Mouse (Mus musculus) lung, postnatal 0 days (tissue): ENCODE data around the gene Dolk.

Experiments used
- CTCF ChIP-seq: IDR thresholded peaks from 2 replicates; pipeline ENCODE4 v1.5.1; 2016; ENCODE audit warnings: antibody characterized with exemption, mild to moderate bottlenecking
- EP300 ChIP-seq: IDR thresholded peaks from 2 replicates; pipeline ENCODE4 v1.6.1; 2016; ENCODE audit warnings: antibody characterized with exemption, mild to moderate bottlenecking, control low read depth

DNA sequence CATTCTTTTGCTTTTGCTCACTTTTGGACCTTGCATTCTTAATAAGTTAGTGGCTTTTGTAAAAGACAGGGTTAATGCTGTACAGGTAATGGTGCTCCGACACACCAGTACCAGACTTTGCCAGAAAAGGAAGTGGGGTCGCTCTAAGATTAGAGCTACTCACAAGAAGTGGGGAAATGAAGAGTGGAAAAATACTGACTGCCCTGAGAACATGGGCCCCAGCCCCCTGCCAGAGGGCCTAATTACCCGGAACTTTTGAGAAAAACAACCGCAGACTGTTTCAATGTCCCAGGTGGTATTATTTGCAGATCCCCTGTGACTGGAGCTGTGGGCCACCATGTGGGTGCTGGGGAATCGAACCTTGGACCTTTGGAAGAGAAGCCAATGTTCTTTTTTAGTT, 50.5 kb downstream of the Dolk start:
- TF ChIP-seq CTCF (no peak), EP300 (no peak)
